Mouse (Mus musculus) hindlimb bud, embryonic 11.5 days (tissue): ENCODE results near the gene Kif21a.

Experiments used
- DNase-seq: peaks from one replicate; pipeline ENCODE4 v3.0.0-alpha.2; 2012; ENCODE audit warnings: low read depth, low spot score; ENCODE audit errors: extremely low spot score

Gene Kif21a

GRCm38 (mm10) chr15:91049496-91050441 lies at the start of gene Kif21a:
Kif21a (minus strand) TSS chr15:91049948.
- no peak for DNase-seq

GRCm38 (mm10) chr15:91096606-91097005 lies 46.9 kb upstream of the Kif21a start:
- DNase-seq, result no peak

- no peak for DNase-seq
Measured at GRCm38 (mm10) chr15:91089427-91089826, 39.7 kb upstream of the Kif21a start.

GRCm38 (mm10) chr15:91088071-91088470 lies 38.3 kb upstream of the Kif21a start:
- no peak for DNase-seq

GRCm38 (mm10) chr15:91077457-91078410 lies 28.0 kb upstream of the Kif21a start:
- DNase-seq, result no peak

- no peak for DNase-seq
Measured at GRCm38 (mm10) chr15:91072440-91072839, 22.7 kb upstream of the Kif21a start.

- no peak for DNase-seq
Measured at GRCm38 (mm10) chr15:91064310-91064826, 14.6 kb upstream of the Kif21a start.

- no peak for DNase-seq
Measured at GRCm38 (mm10) chr15:91063845-91064244, 14.1 kb upstream of the Kif21a start.

- no peak for DNase-seq
Measured at GRCm38 (mm10) chr15:91056866-91057342, 7.2 kb upstream of the Kif21a start.

GRCm38 (mm10) chr15:91056176-91056865 lies 6.6 kb upstream of the Kif21a start:
- no peak for DNase-seq

- no peak for DNase-seq
Measured at GRCm38 (mm10) chr15:91048951-91049495, 725 bp downstream of the Kif21a start.

- no peak for DNase-seq
Measured at GRCm38 (mm10) chr15:91047627-91048026, 2.1 kb downstream of the Kif21a start.

GRCm38 (mm10) chr15:91046506-91046905 lies 3.2 kb downstream of the Kif21a start:
- DNase-seq, result no peak

GRCm38 (mm10) chr15:91043263-91043662 lies 6.5 kb downstream of the Kif21a start:
- DNase-seq, result no peak

GRCm38 (mm10) chr15:91038860-91039259 lies 10.9 kb downstream of the Kif21a start:
- DNase-seq, result no peak

GRCm38 (mm10) chr15:91034090-91034489 lies 15.7 kb downstream of the Kif21a start:
- DNase-seq, result no peak

GRCm38 (mm10) chr15:91033529-91033928 lies 16.2 kb downstream of the Kif21a start:
- DNase-seq, result no peak

GRCm38 (mm10) chr15:91028962-91029361 lies 20.8 kb downstream of the Kif21a start:
- no peak for DNase-seq

GRCm38 (mm10) chr15:91028494-91028893 lies 21.3 kb downstream of the Kif21a start:
- DNase-seq, result no peak

GRCm38 (mm10) chr15:91022276-91022675 lies 27.5 kb downstream of the Kif21a start:
- DNase-seq, result no peak
